ENCODE assay signal across 9 mouse cellular contexts in the genomic region with DNA sequence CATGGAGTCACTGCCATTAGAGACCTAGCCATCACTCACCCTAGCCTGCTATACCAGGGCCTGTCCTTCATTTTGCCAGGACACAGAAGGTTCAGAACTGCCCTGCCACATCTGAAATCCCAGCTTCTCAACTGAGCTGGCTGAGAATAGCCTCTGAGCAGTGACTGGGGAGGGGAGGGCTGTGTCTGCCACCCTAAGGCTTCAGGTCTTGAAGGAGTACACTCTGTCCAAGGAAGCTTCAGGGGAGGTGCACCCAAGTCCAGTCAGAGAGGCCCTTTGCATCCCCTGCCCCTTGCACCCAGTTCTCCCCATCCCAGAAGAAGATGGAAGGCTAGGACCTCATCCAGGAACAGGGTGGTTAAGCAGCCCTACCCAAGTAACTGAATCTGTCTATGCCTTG. TPM values are rescaled to one million over a fixed set of nuclear protein-coding genes. Genes with fewer than 3 reads are reported as not detected.
DNase-seq lines count a peak whose midpoint lies in the region; ATAC-seq and TF ChIP-seq lines count a peak whose summit lies in the region.
"Had no signal": no experiment of that assay in that cellular context is flagged by ENCODE, and none has a peak within 500 bp of the region (broad histone marks: within the 10 kb centered on the region; RNA-seq: fewer than 3 reads in every experiment).

No protein-coding gene starts in this region.

- peaks cover 17% of the 10 kb centered on the region for H3K36me3 ChIP-seq in thymus, adult 2 months (ENCODE audit: control insufficient read depth, insufficient read depth, low read length)
- peaks cover 2% of the 10 kb centered on the region; the same call in 1 of the 2 replicates for H3K36me3 ChIP-seq in limb, embryonic 11.5 days (ENCODE audit: control insufficient read depth, insufficient read depth, low read length)
- H3K36me3 ChIP-seq in stomach, embryonic 14.5 days (ENCODE audit: control insufficient read depth, insufficient read depth, low read length): peaks cover 10% of the 10 kb centered on the region

- H3K9me3 ChIP-seq in limb, embryonic 11.5 days (ENCODE audit: control insufficient read depth, low read length): no peaks in the 10 kb centered on the region
- H3K9me3 ChIP-seq in stomach, embryonic 14.5 days (ENCODE audit: control insufficient read depth, low read depth, low read length): no peaks in the 10 kb centered on the region

- TF ChIP-seq POLR2A in thymus, adult 2 months (IDR thresholded peaks at IDR 0.05; ENCODE audit: control insufficient read depth, extremely low read depth, insufficient read depth, low read length, poor library complexity): no peak

- H3K4me3 ChIP-seq in thymus, adult 2 months (ENCODE audit: control insufficient read depth, insufficient read depth, low read length): peak overlapping the region; percentile 75
- peak overlapping the region; percentile 93; the same call in 1 of the 2 replicates for H3K4me3 ChIP-seq in limb, embryonic 11.5 days (ENCODE audit: low read depth, low read length)
- peak overlapping the region; percentile 95 for H3K4me3 ChIP-seq in stomach, embryonic 14.5 days (ENCODE audit: low read depth, low read length)

- H3K4me1 ChIP-seq in thymus, adult 2 months (replicated peaks; ENCODE audit: control insufficient read depth, insufficient read depth, low read length): peaks cover 62% of the 10 kb centered on the region
- peaks cover 16% of the 10 kb centered on the region for H3K4me1 ChIP-seq in limb, embryonic 11.5 days (ENCODE audit: control insufficient read depth, insufficient read depth, low read length)
- H3K4me1 ChIP-seq in stomach, embryonic 14.5 days (ENCODE audit: control insufficient read depth, insufficient read depth, low read length): peaks cover 25% of the 10 kb centered on the region

- no peaks in the 10 kb centered on the region for H3K27me3 ChIP-seq in thymus, adult 2 months (ENCODE audit: control insufficient read depth, insufficient read depth, low read length)
- no peaks in the 10 kb centered on the region for H3K27me3 ChIP-seq in limb, embryonic 11.5 days (ENCODE audit: control insufficient read depth, insufficient read depth, low read length)
- no peaks in the 10 kb centered on the region for H3K27me3 ChIP-seq in stomach, embryonic 14.5 days (ENCODE audit: control insufficient read depth, insufficient read depth, low read length)

- TF ChIP-seq CTCF in thymus, adult 2 months (IDR thresholded peaks at IDR 0.05; ENCODE audit: borderline replicate concordance, control insufficient read depth, extremely low read depth, insufficient read depth, low read length, poor library complexity): no peak

- H3K4me2 ChIP-seq in limb, embryonic 11.5 days (ENCODE audit: low read depth, severe bottlenecking): peak overlapping the region; percentile 90; the same call in 1 of the 2 replicates
- H3K4me2 ChIP-seq in stomach, embryonic 14.5 days (replicated peaks; ENCODE audit: low read depth, low read length): peak overlapping the region; percentile 92

- H3K27ac ChIP-seq in thymus, adult 2 months (ENCODE audit: control insufficient read depth, insufficient read depth, low read length): no peak overlapping the region
- H3K27ac ChIP-seq in limb, embryonic 11.5 days (replicated peaks; ENCODE audit: low read depth, low read length): no peak overlapping the region
- H3K27ac ChIP-seq in stomach, embryonic 14.5 days (ENCODE audit: low read length): no peak overlapping the region
- H3K27ac ChIP-seq: liver, embryonic 14.5 days had no signal

- DNase-seq in gastrocnemius, postnatal 10 days: peak; percentile 3
- no peak for DNase-seq in gastrocnemius, adult 18-20 months (ENCODE audit: low spot score)
- DNase-seq in thymus, adult 2 months: no peak
- DNase-seq in thymus, postnatal 0 days (ENCODE audit: low spot score): no peak
- DNase-seq in limb, embryonic 11.5 days (ENCODE audit: low spot score): no peak
- DNase-seq in layer of hippocampus, postnatal 10 days (ENCODE audit: low spot score in 2 of 2): no peak
- no peak for DNase-seq in ovary, postnatal 10 days (ENCODE audit: low spot score)

- no peak for ATAC-seq in limb, embryonic 11.5 days (ENCODE audit: insufficient number of reproducible peaks, low FRiP score, low TSS enrichment, low read depth)
- no peak for ATAC-seq in stomach, embryonic 14.5 days (ENCODE audit: insufficient number of reproducible peaks, insufficient read depth, low FRiP score, low read depth)

- H3K9ac ChIP-seq in limb, embryonic 11.5 days (ENCODE audit: low read length): no peak overlapping the region
- H3K9ac ChIP-seq in stomach, embryonic 14.5 days (replicated peaks; ENCODE audit: low read depth, low read length): peak overlapping the region; percentile 77; the same call in 1 of the 2 replicates
- H3K9ac ChIP-seq: liver, embryonic 14.5 days had no signal

RNA-seq across cellular contexts. Expression of a gene that starts 1.7 kb away (rescaled TPM):
- 10 to 100 TPM; 57.0 to 58.8 TPM for total RNA-seq in gastrocnemius, postnatal 10 days (2021)
- 10 to 100 TPM; 24.5 to 25.4 TPM for total RNA-seq in gastrocnemius, adult 18-20 months (2021)
- polyA plus RNA-seq in thymus, adult 2 months (2012; rRNA removed): 515 and 525 TPM in 2 replicates
- 45.3 and 50.3 TPM in 2 replicates for polyA plus RNA-seq in thymus, postnatal 0 days (2015; fragmentation: Nextera tagmentation; extraction: Ambion mirVana)
- polyA plus RNA-seq in limb, embryonic 11.5 days (2014; fragmentation: Nextera tagmentation; extraction: Ambion mirVana): 27.8 and 28.3 TPM in 2 replicates
- 51.4 and 58.6 TPM in 2 replicates for polyA plus RNA-seq in stomach, embryonic 14.5 days (2014; fragmentation: Nextera tagmentation; extraction: Ambion mirVana)
- total RNA-seq in layer of hippocampus, postnatal 10 days (2021): 10 to 100 TPM; 64.1 to 69.0 TPM

RNA-seq across cellular contexts. Expression of a gene that starts 16.5 kb away (rescaled TPM):
- total RNA-seq in gastrocnemius, postnatal 10 days (2021): 1 to 10 TPM; 5.0 to 5.8 TPM
- total RNA-seq in gastrocnemius, adult 18-20 months (2021): 1 to 10 TPM; 2.7 to 2.8 TPM
- 3.3 and 4.2 TPM in 2 replicates for polyA plus RNA-seq in thymus, adult 2 months (2012; rRNA removed)
- 67.1 and 68.3 TPM in 2 replicates for polyA plus RNA-seq in thymus, postnatal 0 days (2015; fragmentation: Nextera tagmentation; extraction: Ambion mirVana)
- polyA plus RNA-seq in limb, embryonic 11.5 days (2014; fragmentation: Nextera tagmentation; extraction: Ambion mirVana): 55.9 and 57.0 TPM in 2 replicates
- polyA plus RNA-seq in stomach, embryonic 14.5 days (2014; fragmentation: Nextera tagmentation; extraction: Ambion mirVana): 29.8 and 33.1 TPM in 2 replicates
- 1 to 10 TPM; 6.5 to 8.9 TPM for total RNA-seq in layer of hippocampus, postnatal 10 days (2021)

RNA-seq across cellular contexts. Expression of a gene that starts 16.5 kb away (rescaled TPM):
- 1 to 10 TPM; 1.2 to 1.8 TPM for total RNA-seq in gastrocnemius, postnatal 10 days (2021)
- under 1 TPM; 0.68 to 0.78 TPM for total RNA-seq in gastrocnemius, adult 18-20 months (2021)
- 2.3 and 2.4 TPM in 2 replicates for polyA plus RNA-seq in thymus, adult 2 months (2012; rRNA removed)
- 0.58 and 0.96 TPM in 2 replicates for polyA plus RNA-seq in thymus, postnatal 0 days (2015; fragmentation: Nextera tagmentation; extraction: Ambion mirVana)
- 0.62 and 0.81 TPM in 2 replicates for polyA plus RNA-seq in limb, embryonic 11.5 days (2014; fragmentation: Nextera tagmentation; extraction: Ambion mirVana)
- polyA plus RNA-seq in stomach, embryonic 14.5 days (2014; fragmentation: Nextera tagmentation; extraction: Ambion mirVana): 0.87 and 1.1 TPM in 2 replicates
- total RNA-seq in layer of hippocampus, postnatal 10 days (2021): 1 to 10 TPM in 1 of 2 experiments, under 1 TPM in 1; 0.58 to 2.0 TPM
